Comparison of ENCODE assay signal across 12 mouse cellular contexts in genomic region chr10:60696390-60696789, GRCm38 (mm10).
"Had no signal": no experiment of that assay in that cellular context is flagged by ENCODE, and none has a peak within 500 bp of the region (broad histone marks: within the 10 kb centered on the region; RNA-seq: fewer than 3 reads in every experiment).

Cdh23 (minus strand) TSS chr10:60696490.

- H3K36me3 ChIP-seq: liver, embryonic 13.5 days; liver, embryonic 15.5 days; lung, embryonic 15.5 days; midbrain, embryonic 13.5 days; midbrain, embryonic 15.5 days; neural tube, embryonic 12.5 days; stomach, embryonic 15.5 days had no signal

- H3K4me3 ChIP-seq: liver, embryonic 13.5 days; liver, embryonic 15.5 days; lung, embryonic 15.5 days; megakaryocyte, embryonic 14.5 days; midbrain, embryonic 13.5 days; midbrain, embryonic 15.5 days; neural tube, embryonic 12.5 days; stomach, embryonic 15.5 days had no signal

- H3K9ac ChIP-seq: liver, embryonic 13.5 days; liver, embryonic 15.5 days; liver, postnatal 0 days; lung, embryonic 15.5 days; midbrain, embryonic 13.5 days; midbrain, embryonic 15.5 days; neural tube, embryonic 12.5 days; stomach, embryonic 15.5 days had no signal

- H3K9me3 ChIP-seq: liver, embryonic 13.5 days; liver, embryonic 15.5 days; lung, embryonic 15.5 days; megakaryocyte, embryonic 14.5 days; midbrain, embryonic 13.5 days; midbrain, embryonic 15.5 days; neural tube, embryonic 12.5 days; stomach, embryonic 15.5 days had no signal

- H3K4me2 ChIP-seq: liver, embryonic 13.5 days; liver, embryonic 15.5 days; lung, embryonic 15.5 days; midbrain, embryonic 11.5 days; midbrain, embryonic 13.5 days; midbrain, embryonic 15.5 days; neural tube, embryonic 12.5 days; stomach, embryonic 15.5 days had no signal

- H3K27ac ChIP-seq: liver, embryonic 13.5 days; liver, embryonic 15.5 days; lung, embryonic 15.5 days; macrophage; midbrain, embryonic 13.5 days; midbrain, embryonic 15.5 days; neural tube, embryonic 12.5 days; stomach, embryonic 15.5 days; stomach, postnatal 0 days had no signal

- ATAC-seq: midbrain, embryonic 15.5 days had no signal

- H3K4me1 ChIP-seq: liver, embryonic 13.5 days; liver, embryonic 15.5 days; lung, embryonic 15.5 days; neural tube, embryonic 12.5 days; stomach, embryonic 15.5 days had no signal
